Mouse (Mus musculus) olfactory bulb, adult 2 months (tissue): Measurements from ENCODE around the gene Gm9573. TPM values are rescaled to one million over a fixed set of nuclear protein-coding genes. Genes with fewer than 3 reads are reported as not detected.

Experiments
- H3K27ac ChIP-seq: fragments of 200-500 bp; 2 replicates; pipeline ENCODE4 v1.5.1; 2012; ENCODE audit warnings: low read depth, low read length; ENCODE audit not compliant: insufficient read depth
- H3K4me1 ChIP-seq: fragments of 200-500 bp; 2 replicates; pipeline ENCODE4 v1.6.1; 2012; ENCODE audit warnings: low read length; ENCODE audit not compliant: control insufficient read depth, insufficient read depth
- H3K4me3 ChIP-seq: fragments of 200-500 bp; 2 replicates; pipeline ENCODE4 v1.5.1; 2012; ENCODE audit warnings: mild to moderate bottlenecking, low read depth, low read length, moderate library complexity; ENCODE audit not compliant: insufficient read depth
- CTCF ChIP-seq: fragments of 200-500 bp; IDR thresholded peaks from 2 replicates; pipeline ENCODE4 v1.5.1; 2012; ENCODE audit warnings: low read depth, mild to moderate bottlenecking, low read length, moderate library complexity; ENCODE audit not compliant: insufficient read depth
- POLR2A ChIP-seq: fragments of 200-500 bp; IDR thresholded peaks from 2 replicates; pipeline ENCODE4 v1.6.1; 2012; ENCODE audit warnings: mild to moderate bottlenecking, low read depth, low read length, moderate library complexity; ENCODE audit not compliant: insufficient read depth
- WGBS: fragments of 180-500 bp; shearing (Covaris S2); methylation state at CpG from one replicate; pipeline ENCODE4 v1.1.7; 2018; 5-methylcytosine and 5-hydroxymethylcytosine counted together
- polyA plus RNA-seq: library from polyadenylated mRNA; stranded (reverse); fragments of >200 nt; gene quantifications from 2 replicates; pipeline ENCODE4 v1.2.4, GENCODE M21; 2012; ENCODE audit warnings: low replicate concordance; ENCODE audit not compliant: missing spikeins, insufficient read depth, insufficient read length

Gm9573 gene
- polyA plus RNA-seq, 1 experiment = not detected

GRCm38 (mm10) chr17:35653086-35653485 is 26.6 kb upstream of the Gm9573 start:
- H3K27ac ChIP-seq = no peak overlapping the region
- H3K4me1 ChIP-seq = no peaks in the 10 kb centered on the region
- H3K4me3 ChIP-seq = no peak overlapping the region
- no peak for TF ChIP-seq CTCF
- TF ChIP-seq POLR2A = no peak
- WGBS = 65% methylated on average over 2 of the region's 2 CpGs

DNA sequence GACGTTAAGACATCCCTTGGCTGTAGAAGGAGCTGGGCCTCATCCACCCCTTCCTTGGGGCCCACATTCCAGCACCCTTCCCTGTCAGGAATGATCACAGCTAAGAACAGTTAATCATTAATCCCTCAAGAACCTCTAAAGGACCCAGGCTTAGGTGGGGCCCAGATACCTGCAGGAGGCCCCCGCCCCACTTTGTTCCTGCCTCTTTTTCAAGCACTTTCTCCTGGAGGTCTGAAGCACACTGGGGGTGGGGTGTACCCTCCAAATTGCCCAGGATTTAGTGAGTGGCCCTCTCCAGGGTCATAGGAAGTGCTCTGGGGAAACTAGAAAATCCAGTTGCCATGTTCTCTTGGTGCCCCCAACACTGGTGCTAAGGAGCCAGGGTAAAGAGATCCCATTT is 23.0 kb upstream of the Gm9573 start:
- no peak overlapping the region for H3K27ac ChIP-seq
- TF ChIP-seq CTCF (no peak), POLR2A (no peak)
- no peak overlapping the region for H3K4me3 ChIP-seq
- WGBS = 84% methylated on average over 2 of the region's 2 CpGs
- no peaks in the 10 kb centered on the region for H3K4me1 ChIP-seq

- 71% methylated on average over 13 of the region's 13 CpGs for WGBS
- no peaks in the 10 kb centered on the region for H3K4me1 ChIP-seq
- H3K27ac ChIP-seq = no peak within 1 kb of the TSS
- no peak within 1 kb of the TSS for H3K4me3 ChIP-seq
- no peak for TF ChIP-seq POLR2A
- TF ChIP-seq CTCF = no peak
Measured at GRCm38 (mm10) chr17:35643609-35644236, 17.3 kb upstream of the Gm9573 start, which contains the start of gene Mucl3. Gene Mucl3 (minus strand): TSS chr17:35643695.

GRCm38 (mm10) chr17:35639352-35639751 is 12.9 kb upstream of the Gm9573 start:
- Histone ChIP-seq H3K4me1 (peaks cover 7% of the 10 kb centered on the region; the same call in 1 of the 2 replicates), H3K27ac (no peak overlapping the region), H3K4me3 (no peak overlapping the region)
- TF ChIP-seq POLR2A (no peak), CTCF (no peak)
- WGBS = 81% methylated on average over 6 of the region's 6 CpGs

DNA sequence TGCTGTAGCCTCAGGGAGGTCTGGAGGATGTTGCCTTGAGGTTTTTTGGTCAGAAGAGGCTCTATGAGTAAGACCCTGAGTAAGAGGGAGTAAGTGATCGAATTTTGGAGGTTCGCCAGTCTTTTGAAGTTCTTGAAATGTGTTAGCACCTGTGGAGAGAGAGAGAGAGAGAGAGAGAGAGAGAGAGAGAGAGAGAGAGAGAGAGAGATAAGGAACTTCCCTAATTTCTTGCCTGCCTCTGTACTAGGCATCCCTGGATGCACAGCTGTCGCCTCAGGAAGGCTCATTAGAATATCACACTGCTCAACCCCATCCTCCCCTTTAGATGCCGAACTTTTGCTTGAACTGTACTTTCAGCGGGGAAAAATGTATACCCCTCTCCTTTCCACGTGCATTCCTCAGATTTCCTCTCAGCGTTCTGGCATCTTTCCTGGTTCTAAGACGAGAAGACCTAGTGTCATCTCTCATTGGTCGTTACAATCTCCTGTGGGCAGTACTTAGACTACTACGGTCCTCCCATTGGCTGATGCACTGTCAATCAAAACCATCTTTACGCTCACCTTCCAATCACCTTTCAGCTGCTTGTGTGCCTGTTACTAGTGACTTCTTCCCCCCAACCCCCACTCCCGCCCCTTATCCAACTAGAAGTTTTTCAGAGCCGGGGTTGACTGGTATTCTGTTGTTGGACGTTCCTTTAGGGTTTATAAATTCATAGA is 12.2 kb upstream of the Gm9573 start:
- WGBS = 31% methylated on average over 14 of the region's 14 CpGs
- peaks cover 11% of the 10 kb centered on the region for H3K4me1 ChIP-seq
- no peak overlapping the region for H3K4me3 ChIP-seq
- no peak overlapping the region for H3K27ac ChIP-seq
- TF ChIP-seq CTCF = no peak
- TF ChIP-seq POLR2A = no peak

- 44% methylated on average over 5 of the region's 5 CpGs for WGBS
- Histone ChIP-seq H3K27ac (no peak overlapping the region), H3K4me3 (no peak overlapping the region), H3K4me1 (peaks cover 13% of the 10 kb centered on the region)
- no peak for TF ChIP-seq CTCF
- TF ChIP-seq POLR2A = no peak
Measured at GRCm38 (mm10) chr17:35636363-35636762, 9.9 kb upstream of the Gm9573 start.

- 2% methylated on average over 15 of the region's 15 CpGs for WGBS
- TF ChIP-seq CTCF = peak; percentile 63
- TF ChIP-seq POLR2A = no peak
- H3K27ac ChIP-seq = no peak overlapping the region
- H3K4me1 ChIP-seq = peaks cover 13% of the 10 kb centered on the region
- peak overlapping the region; percentile 54 for H3K4me3 ChIP-seq
Measured at GRCm38 (mm10) chr17:35635699-35636111, 9.3 kb upstream of the Gm9573 start.

DNA sequence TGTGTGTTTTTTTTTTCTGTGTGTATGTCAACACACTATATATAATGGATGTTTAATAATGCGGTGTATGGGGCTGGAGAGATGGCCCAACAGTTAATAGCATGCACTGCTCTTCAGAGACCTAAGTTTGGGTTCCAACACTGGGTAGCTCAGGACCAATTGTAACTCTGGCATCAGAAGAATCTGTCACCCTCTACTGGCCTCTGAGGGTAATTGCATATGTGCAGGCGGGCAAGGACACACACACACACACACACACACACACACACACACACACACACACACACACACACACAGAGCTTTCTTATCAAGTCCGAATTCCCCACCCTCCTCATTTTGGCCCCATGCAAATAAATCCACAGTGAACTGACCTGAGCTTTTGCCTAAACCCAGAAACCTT is 8.8 kb upstream of the Gm9573 start:
- WGBS = 91% methylated on average over 2 of the region's 3 CpGs
- Histone ChIP-seq H3K4me3 (no peak overlapping the region), H3K27ac (no peak overlapping the region), H3K4me1 (peaks cover 13% of the 10 kb centered on the region)
- TF ChIP-seq CTCF = peak; percentile 23; the same call in 1 of the 2 replicates
- no peak for TF ChIP-seq POLR2A

GRCm38 (mm10) chr17:35633992-35634391 is 7.6 kb upstream of the Gm9573 start:
- 0 out of 2 replicates have a peak, but pooled peaks have one; percentile 20 for TF ChIP-seq CTCF
- no peak for TF ChIP-seq POLR2A
- WGBS = 8% methylated on average over 1 of the region's 1 CpGs
- no peak overlapping the region for H3K4me3 ChIP-seq
- H3K4me1 ChIP-seq = peaks cover 13% of the 10 kb centered on the region
- no peak overlapping the region for H3K27ac ChIP-seq
